Mouse (Mus musculus) myocyte (in vitro differentiated cells): ENCODE measurements around the gene Grk1. TPM values are rescaled to one million over a fixed set of nuclear protein-coding genes. Genes with fewer than 3 reads are reported as not detected.

Experiments used
- H3K27me3 ChIP-seq: one replicate; pipeline ENCODE4 v1.6.1; 2011; ENCODE audit not compliant: control insufficient read depth, insufficient read depth, insufficient read length
- H3K36me3 ChIP-seq: one replicate; pipeline ENCODE4 v1.6.1; 2011; ENCODE audit not compliant: control insufficient read depth, insufficient read depth
- H3K4me2 ChIP-seq: one replicate; pipeline ENCODE4 v1.6.1; 2011; ENCODE audit warnings: low read depth, control low read depth
- H3K4me3 ChIP-seq: one replicate; pipeline ENCODE4 v1.5.1; 2011; ENCODE audit warnings: mild to moderate bottlenecking, control low read depth, moderate library complexity
- H3K79me2 ChIP-seq: one replicate; pipeline ENCODE4 v1.6.1; 2011; ENCODE audit not compliant: control insufficient read depth, insufficient read depth
- H3ac ChIP-seq: one replicate; pipeline ENCODE4 v1.6.1; 2011; ENCODE audit not compliant: control insufficient read depth, insufficient read length
- CEBPB ChIP-seq: IDR thresholded peaks from 2 replicates; pipeline ENCODE4 v1.6.1; 2011; ENCODE audit warnings: mild to moderate bottlenecking, moderate library complexity; ENCODE audit not compliant: poor library complexity, insufficient read depth, severe bottlenecking
- E2F4 ChIP-seq: IDR thresholded peaks from one replicate; pipeline ENCODE4 v1.6.1; 2011; ENCODE audit warnings: mild to moderate bottlenecking, control low read depth, moderate library complexity; ENCODE audit not compliant: insufficient read depth
- MAX ChIP-seq: IDR thresholded peaks from one replicate; pipeline ENCODE4 v1.6.1; 2011; ENCODE audit warnings: low read depth, mild to moderate bottlenecking, control low read depth
- MYOD1 ChIP-seq, 3 experiments: IDR thresholded peaks; one replicate each; pipeline ENCODE4 v1.6.1; 2011; ENCODE audit warnings: control low read depth in 2 of 3, low read depth in 2 of 3, mild to moderate bottlenecking in 2 of 3, moderate library complexity in 1 of 3; ENCODE audit not compliant: insufficient read length in 2 of 3, control insufficient read depth in 1 of 3
- MYOG ChIP-seq, 3 experiments: IDR thresholded peaks; one replicate each; pipeline ENCODE4 v1.6.1; 2011; ENCODE audit warnings: control low read depth in 2 of 3, low read depth in 2 of 3, mild to moderate bottlenecking in 2 of 3; ENCODE audit not compliant: insufficient read length in 2 of 3, control insufficient read depth in 1 of 3, insufficient read depth in 1 of 3
- POLR2A ChIP-seq: IDR thresholded peaks from one replicate; pipeline ENCODE4 v1.6.1; 2011; ENCODE audit warnings: low read depth, mild to moderate bottlenecking, control low read depth, moderate library complexity; ENCODE audit not compliant: insufficient read length
- POLR2AphosphoS2 ChIP-seq: IDR thresholded peaks from one replicate; pipeline ENCODE4 v1.6.1; 2011; ENCODE audit warnings: low read depth, control low read depth; ENCODE audit not compliant: insufficient read length
- REST ChIP-seq: IDR thresholded peaks from one replicate; pipeline ENCODE4 v1.6.1; 2011; ENCODE audit warnings: mild to moderate bottlenecking, control low read depth, moderate library complexity; ENCODE audit not compliant: insufficient read depth, insufficient read length
- SRF ChIP-seq: IDR thresholded peaks from one replicate; pipeline ENCODE4 v1.6.1; 2011; ENCODE audit warnings: low read depth; ENCODE audit not compliant: control insufficient read depth, insufficient read length
- TCF12 ChIP-seq: IDR thresholded peaks from one replicate; pipeline ENCODE4 v1.6.1; 2011; ENCODE audit warnings: mild to moderate bottlenecking, control low read depth; ENCODE audit not compliant: poor library complexity, insufficient read depth, severe bottlenecking
- TCF3 ChIP-seq: IDR thresholded peaks from one replicate; pipeline ENCODE4 v1.6.1; 2011; ENCODE audit warnings: low read depth, control low read depth; ENCODE audit not compliant: insufficient read length
- USF1 ChIP-seq: IDR thresholded peaks from one replicate; pipeline ENCODE4 v1.6.1; 2011; ENCODE audit warnings: low read depth, mild to moderate bottlenecking, control low read depth, moderate library complexity
- polyA plus RNA-seq: library from polyadenylated mRNA; unstranded; fragments of >200 nt; fragmentation: generic; extraction: Trizol; gene quantifications from one replicate; pipeline ENCODE4 v1.2.1, GENCODE M21; 2012; ENCODE audit warnings: missing spikeins

Grk1 gene
- polyA plus RNA-seq, 1 experiment, result under 0.01 TPM

DNA sequence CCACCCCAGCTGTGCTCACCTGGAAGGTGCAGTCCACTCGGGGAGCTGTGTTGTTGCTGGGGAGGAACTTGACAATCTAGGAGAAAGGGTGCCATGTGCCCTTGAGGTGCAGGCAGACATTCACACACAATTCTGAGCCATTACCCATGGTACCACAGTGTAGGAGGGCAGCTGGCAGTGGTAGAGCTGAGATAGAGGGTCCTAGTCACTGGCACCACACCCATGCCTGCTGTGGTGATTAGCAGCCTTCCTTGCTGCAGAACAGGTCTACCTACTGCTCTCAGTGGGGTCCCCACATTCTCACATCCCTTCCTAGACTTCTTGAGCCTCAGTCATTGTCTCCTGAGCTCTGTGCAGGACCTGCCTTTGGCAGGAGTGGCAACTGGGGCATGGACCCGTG, 16.1 kb upstream of the Grk1 start:
- no peaks in the 10 kb centered on the region for H3K36me3 ChIP-seq
- H3K79me2 ChIP-seq, result no peaks in the 10 kb centered on the region
- H3K4me2 ChIP-seq, result no peak overlapping the region
- no peak for TF ChIP-seq SRF
- no peak for TF ChIP-seq CEBPB
- TF ChIP-seq TCF3, result no peak
- no peak for TF ChIP-seq USF1
- TF ChIP-seq MYOD1 (IDR thresholded peaks at IDR 0.05; ENCODE audit: control insufficient read depth in 1 of 3, insufficient read length in 2 of 3, low read depth in 2 of 3), result no peak
- TF ChIP-seq MAX, result no peak
- TF ChIP-seq POLR2AphosphoS2, result no peak
- no peak for TF ChIP-seq REST
- TF ChIP-seq POLR2A, result no peak
- TF ChIP-seq MYOG (IDR thresholded peaks at IDR 0.05; ENCODE audit: control insufficient read depth in 1 of 3, insufficient read depth in 1 of 3, insufficient read length in 2 of 3, low read depth in 2 of 3), result no peak
- no peak for TF ChIP-seq E2F4
- no peak for TF ChIP-seq TCF12
- no peak overlapping the region for H3K4me3 ChIP-seq
- H3ac ChIP-seq, result no peak overlapping the region
- H3K27me3 ChIP-seq, result no peaks in the 10 kb centered on the region

DNA sequence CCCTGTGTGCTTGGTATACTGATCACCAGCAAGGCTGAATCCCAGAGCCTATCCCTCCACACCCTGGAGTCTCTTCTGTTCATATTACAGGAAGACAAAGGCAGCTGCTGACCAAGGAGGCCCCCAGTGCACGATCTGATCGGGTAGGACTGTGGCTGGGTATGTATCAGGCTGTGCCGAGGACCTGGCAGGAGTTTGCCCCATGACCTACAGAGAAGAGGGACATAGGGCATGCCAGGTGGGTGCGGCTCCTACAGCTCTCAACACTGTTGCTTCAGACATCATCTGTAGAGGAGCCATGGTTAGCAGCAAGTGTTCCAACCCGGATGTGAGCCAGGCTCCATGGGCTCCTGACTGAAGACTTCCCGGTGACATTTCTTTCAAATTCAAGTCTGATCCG, 11.0 kb upstream of the Grk1 start:
- H3K4me3 ChIP-seq, result no peak overlapping the region
- H3K27me3 ChIP-seq, result peaks cover 12% of the 10 kb centered on the region
- TF ChIP-seq MYOD1 (IDR thresholded peaks at IDR 0.05; ENCODE audit: control insufficient read depth in 1 of 3, insufficient read length in 2 of 3, low read depth in 2 of 3) (no peak), MYOG (IDR thresholded peaks at IDR 0.05; ENCODE audit: control insufficient read depth in 1 of 3, insufficient read depth in 1 of 3, insufficient read length in 2 of 3, low read depth in 2 of 3) (no peak), MAX (no peak), TCF12 (no peak)

GRCm38 (mm10) chr8:13396725-13397124, 8.2 kb upstream of the Grk1 start, which contains the start of gene Atp4b:
Gene Atp4b (minus strand): TSS chr8:13396825.
- Histone ChIP-seq H3K27me3 (peaks cover 12% of the 10 kb centered on the region), H3K36me3 (no peaks in the 10 kb centered on the region), H3K79me2 (no peaks in the 10 kb centered on the region), H3ac (no peak within 1 kb of the TSS), H3K4me3 (no peak within 1 kb of the TSS), H3K4me2 (no peak within 1 kb of the TSS)
- no peak for TF ChIP-seq USF1
- TF ChIP-seq TCF12, result no peak
- TF ChIP-seq MAX, result no peak
- TF ChIP-seq POLR2A, result no peak
- no peak for TF ChIP-seq TCF3
- no peak for TF ChIP-seq SRF
- no peak for TF ChIP-seq POLR2AphosphoS2
- no peak for TF ChIP-seq E2F4
- TF ChIP-seq MYOD1 (IDR thresholded peaks at IDR 0.05; ENCODE audit: control insufficient read depth in 1 of 3, insufficient read length in 2 of 3, low read depth in 2 of 3), result no peak
- TF ChIP-seq REST, result no peak
- no peak for TF ChIP-seq CEBPB
- TF ChIP-seq MYOG (IDR thresholded peaks at IDR 0.05; ENCODE audit: control insufficient read depth in 1 of 3, insufficient read depth in 1 of 3, insufficient read length in 2 of 3, low read depth in 2 of 3), result no peak

More for the DNA sequence above, 11.0 kb upstream of the Grk1 start:
- H3K4me2 ChIP-seq, result no peak overlapping the region
- no peak overlapping the region for H3ac ChIP-seq
- H3K36me3 ChIP-seq, result no peaks in the 10 kb centered on the region
- no peaks in the 10 kb centered on the region for H3K79me2 ChIP-seq

DNA sequence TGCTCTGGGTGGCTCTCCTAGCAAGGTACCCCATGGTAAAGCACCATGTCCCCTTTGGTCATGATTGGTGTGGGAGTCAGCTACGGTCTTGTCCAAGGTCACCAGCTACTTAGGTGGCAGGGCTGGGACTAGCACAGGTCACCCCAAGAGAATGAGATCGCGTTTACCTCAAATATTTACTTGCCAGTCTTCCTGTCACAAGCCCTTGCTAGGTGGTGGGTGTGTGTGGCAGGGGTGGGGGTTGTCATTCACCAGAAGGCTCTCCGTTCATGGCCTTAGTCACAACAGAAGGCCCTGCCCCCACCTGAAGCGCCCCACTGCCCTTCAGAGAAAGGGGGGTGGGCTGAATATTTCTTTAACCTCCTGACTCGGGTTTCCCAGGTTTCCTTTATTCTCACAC, 1.4 kb upstream of the Grk1 start:
- Histone ChIP-seq H3K79me2 (no peaks in the 10 kb centered on the region), H3K36me3 (no peaks in the 10 kb centered on the region), H3K4me2 (no peak overlapping the region), H3K27me3 (peaks cover 41% of the 10 kb centered on the region), H3K4me3 (no peak overlapping the region), H3ac (no peak overlapping the region)
- TF ChIP-seq TCF12 (no peak), E2F4 (no peak), SRF (no peak), CEBPB (no peak), POLR2AphosphoS2 (no peak), MYOD1 (IDR thresholded peaks at IDR 0.05; ENCODE audit: control insufficient read depth in 1 of 3, insufficient read length in 2 of 3, low read depth in 2 of 3) (no peak), TCF3 (no peak), MYOG (IDR thresholded peaks at IDR 0.05; ENCODE audit: control insufficient read depth in 1 of 3, insufficient read depth in 1 of 3, insufficient read length in 2 of 3, low read depth in 2 of 3) (no peak), USF1 (no peak), REST (no peak), POLR2A (no peak), MAX (no peak)

DNA sequence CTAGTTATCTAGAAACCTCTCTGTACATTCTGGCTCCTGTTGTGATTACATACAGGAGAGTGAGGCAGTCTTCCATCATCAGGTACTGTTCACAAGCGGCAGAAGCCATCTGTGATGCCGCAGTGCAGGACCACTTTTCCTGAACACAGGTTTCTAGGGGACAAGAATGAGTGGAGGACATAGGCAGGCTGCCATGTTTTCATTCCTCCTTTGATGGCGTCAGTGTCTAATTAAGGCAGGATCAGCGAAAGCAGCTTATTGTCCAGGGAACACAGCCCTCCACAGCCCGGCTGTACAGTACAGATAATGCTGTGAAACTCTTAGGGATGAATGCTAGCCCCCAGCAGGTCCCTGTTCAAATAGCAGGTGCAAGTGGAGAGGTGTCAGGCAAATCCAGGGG, 1.1 kb downstream of the Grk1 start:
- H3K79me2 ChIP-seq, result no peaks in the 10 kb centered on the region
- no peak overlapping the region for H3K4me2 ChIP-seq

More for the DNA sequence above, 1.1 kb downstream of the Grk1 start:
- TF ChIP-seq SRF, result no peak
- no peak for TF ChIP-seq MYOD1 (IDR thresholded peaks at IDR 0.05; ENCODE audit: control insufficient read depth in 1 of 3, insufficient read length in 2 of 3, low read depth in 2 of 3)
- no peak for TF ChIP-seq E2F4
- no peak for TF ChIP-seq MYOG (IDR thresholded peaks at IDR 0.05; ENCODE audit: control insufficient read depth in 1 of 3, insufficient read depth in 1 of 3, insufficient read length in 2 of 3, low read depth in 2 of 3)
- TF ChIP-seq MAX, result no peak
- TF ChIP-seq REST, result no peak
- no peak for TF ChIP-seq TCF3
- TF ChIP-seq TCF12, result no peak
- TF ChIP-seq POLR2AphosphoS2, result no peak
- Histone ChIP-seq H3K4me3 (no peak overlapping the region), H3K36me3 (no peaks in the 10 kb centered on the region), H3ac (no peak overlapping the region), H3K27me3 (peaks cover 49% of the 10 kb centered on the region)
